Mouse (Mus musculus) mouse trophoblast stem cell (cell line): ENCODE measurements around the gene Otud3.
"Not testable (repeated sequence)": the region's sequence is repeated elsewhere in the genome, so short reads cannot be mapped to it uniquely, and the experiment has no call there.

Source experiments
- in situ Hi-C, 2 experiments: fragments of 300-500 bp; cut with MseI, MboI; formaldehyde crosslinking; loops; 2 replicates in 1 of 2; 3 replicates in 1 of 2; pipeline ENCODE4 v1.15.1; 2025

The Otud3 gene

DNA sequence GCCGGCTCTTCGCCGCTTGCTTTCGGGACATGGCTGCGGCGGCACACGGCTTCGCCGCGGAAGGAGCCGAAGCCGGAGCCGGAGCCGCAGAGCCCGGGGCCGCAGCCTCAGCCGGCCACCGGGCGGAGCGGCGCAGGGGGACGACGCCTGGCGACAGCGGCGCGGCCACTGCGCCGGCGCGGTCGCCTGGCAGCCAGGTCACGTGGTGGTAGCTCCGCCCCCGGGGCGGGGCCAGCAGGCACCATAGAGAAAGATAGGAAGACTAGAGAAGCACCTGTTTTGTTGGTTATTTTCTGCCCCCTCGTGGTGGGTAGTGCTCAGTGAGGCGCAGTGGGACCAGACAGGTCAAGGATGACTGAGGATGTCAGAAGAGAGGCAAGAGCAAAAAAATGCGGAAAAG is at the start of gene Otud3:
Gene Otud3 (minus strand): TSS at position 149 of the 400 bp plus-strand sequence.
- in situ Hi-C loops, result no loop called here

DNA sequence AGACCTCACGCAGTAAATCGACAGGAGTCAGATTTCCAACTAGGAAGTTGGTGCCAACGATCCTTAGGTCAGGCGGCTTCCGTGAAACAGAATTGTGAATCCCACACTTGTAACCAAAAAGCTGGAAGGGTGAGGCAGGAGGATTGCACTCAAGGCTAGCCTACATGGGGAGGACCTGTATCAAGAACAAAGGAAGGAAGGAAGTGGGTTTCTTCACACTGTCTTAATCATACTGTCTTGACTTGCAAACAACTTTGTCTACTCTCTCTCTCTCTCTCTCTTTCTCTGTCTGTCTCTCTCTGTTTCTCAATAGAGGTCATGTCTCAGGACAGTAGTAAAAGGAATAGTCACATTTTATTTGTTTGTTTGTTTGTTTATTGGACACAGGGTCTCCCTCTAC is 49.0 kb upstream of the Otud3 start:
- in situ Hi-C loops, result no loop called here

DNA sequence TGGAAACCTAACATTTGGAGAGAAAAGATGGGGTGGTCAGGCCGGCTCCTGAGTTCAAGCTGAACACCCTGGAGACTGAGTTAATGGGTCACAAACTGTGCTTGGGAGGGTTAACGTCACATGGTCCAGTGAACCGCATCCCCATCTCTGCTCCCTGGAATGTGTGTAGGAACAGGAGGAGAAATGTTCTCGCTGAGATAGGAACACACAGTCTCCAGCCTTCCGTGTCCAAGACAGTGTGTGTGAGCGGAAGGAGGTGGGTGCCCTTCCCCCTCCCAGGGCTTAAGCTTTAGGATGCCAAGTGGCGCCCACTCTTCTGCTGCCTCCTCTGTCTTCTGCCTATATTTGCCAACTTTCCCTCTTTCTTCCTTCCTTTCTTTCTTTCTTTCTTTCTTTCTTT is 46.2 kb upstream of the Otud3 start:
- in situ Hi-C loops, result no loop called here

DNA sequence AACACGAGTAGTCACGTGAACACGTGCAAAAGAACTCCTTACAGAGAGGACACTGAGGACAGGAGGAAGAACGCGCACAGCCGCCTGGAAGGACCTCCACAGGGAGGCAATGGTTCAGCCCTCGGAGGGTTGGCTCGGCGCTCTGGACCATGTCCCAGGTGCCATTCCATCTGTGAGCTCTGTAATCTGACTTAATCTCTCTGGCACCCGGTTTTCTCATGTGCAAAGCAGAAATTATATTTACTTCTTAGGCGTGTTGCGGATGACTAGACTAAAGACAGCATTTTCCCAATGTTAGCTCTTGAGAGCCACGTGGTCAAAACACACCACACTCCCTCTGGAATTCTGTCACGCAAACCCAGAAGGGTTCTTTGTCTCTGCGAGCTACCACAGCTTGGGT is 45.4 kb upstream of the Otud3 start:
- in situ Hi-C loops, result no loop called here

DNA sequence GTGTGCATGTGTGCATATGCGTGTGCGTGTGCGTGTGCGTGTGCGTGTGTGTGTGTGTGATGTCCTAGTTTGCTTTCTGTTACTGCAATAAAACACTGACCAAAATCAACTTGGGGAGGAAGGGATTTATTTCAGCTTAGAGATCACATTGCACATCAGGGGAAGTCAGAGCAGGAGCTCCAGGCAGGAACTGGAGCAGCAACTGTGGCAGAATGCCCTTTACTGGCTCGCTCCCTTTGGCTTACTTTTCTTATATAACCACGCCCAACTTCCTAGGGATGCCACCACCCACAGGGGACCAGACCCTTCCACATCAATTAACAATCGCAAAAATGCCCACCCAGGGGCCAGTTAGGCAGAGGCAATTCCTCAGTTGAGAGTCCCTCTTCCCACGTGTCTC is 44.9 kb upstream of the Otud3 start:
- in situ Hi-C loops, result no loop called here

DNA sequence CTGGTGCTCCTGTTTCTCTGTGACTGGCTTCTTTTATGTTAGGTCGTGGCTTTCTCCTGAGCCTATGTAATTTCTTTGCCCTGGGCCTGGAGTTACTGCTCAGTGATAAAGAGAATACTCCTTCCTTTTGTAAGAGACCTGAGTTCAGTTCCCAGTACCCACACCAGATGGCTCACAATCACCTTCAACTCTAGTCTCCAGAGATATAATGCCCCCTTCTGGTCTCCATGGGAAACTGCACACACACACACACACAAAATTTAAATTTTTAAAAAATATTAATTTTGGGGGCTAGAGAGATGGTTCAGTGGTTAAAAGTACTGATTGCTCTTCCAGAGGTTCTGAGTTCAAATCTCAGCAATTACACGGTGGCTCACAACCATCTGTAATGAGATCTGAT is 34.5 kb upstream of the Otud3 start:
- in situ Hi-C loops, result no loop called here

DNA sequence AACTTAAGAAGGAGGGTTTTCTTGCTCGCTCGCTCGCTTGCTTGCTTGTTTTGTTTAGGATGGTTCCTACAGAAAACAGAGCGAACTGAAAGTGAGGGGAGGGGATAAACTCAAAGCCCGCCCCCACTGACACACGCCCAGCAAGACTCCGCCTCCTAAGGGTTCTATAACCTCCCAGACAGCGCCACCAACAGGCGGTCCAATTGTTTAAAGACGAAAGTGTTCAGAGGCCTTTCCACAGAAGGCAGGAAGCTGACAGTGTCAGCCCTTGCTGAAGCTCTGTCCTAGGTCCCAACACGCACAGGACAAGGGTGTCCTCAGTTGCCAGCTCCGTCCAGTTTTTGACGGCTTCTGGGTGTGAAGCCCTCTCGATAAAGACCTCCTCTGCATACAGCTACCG is 30.0 kb upstream of the Otud3 start:
- in situ Hi-C loops, result no loop called here

DNA sequence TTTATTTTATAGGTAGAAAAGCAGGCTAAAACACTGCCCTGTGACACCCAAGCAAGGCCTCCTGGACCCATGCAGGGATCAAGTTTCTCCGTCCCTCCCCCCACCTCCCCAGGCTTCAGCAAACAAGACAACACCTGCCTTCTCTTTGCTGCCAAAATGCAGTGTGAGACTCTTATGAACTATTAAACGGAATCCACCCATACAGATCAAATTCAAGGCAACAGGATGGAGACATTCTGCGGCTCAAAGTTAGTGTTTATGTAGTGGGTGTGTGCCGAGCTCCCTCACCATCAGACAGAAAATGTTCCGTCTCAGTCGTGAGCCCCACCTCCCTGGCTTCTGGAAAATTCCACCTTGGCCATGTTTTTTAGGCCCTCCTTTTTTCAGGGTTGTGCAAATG is 28.2 kb upstream of the Otud3 start:
- in situ Hi-C loops, result no loop called here

DNA sequence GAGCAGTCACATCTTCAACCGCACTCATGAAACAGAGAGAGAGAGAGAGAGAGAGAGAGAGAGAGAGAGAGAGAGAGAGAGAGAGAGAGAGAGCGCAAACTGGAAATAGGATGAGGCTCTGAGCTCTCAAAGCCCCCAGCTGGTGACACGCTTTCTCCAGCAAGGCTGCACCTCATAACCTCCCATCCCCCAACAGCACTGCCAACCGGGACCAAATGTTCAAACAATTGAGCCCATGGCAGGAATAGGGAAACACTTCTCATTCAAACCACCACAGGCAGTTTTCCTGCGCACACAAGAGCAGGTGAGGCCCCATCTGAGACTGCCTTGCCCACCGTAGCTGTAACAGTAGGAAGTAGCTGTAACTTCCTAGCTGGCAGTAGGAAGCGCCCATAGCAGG is 27.7 kb upstream of the Otud3 start:
- in situ Hi-C loops, result no loop called here

DNA sequence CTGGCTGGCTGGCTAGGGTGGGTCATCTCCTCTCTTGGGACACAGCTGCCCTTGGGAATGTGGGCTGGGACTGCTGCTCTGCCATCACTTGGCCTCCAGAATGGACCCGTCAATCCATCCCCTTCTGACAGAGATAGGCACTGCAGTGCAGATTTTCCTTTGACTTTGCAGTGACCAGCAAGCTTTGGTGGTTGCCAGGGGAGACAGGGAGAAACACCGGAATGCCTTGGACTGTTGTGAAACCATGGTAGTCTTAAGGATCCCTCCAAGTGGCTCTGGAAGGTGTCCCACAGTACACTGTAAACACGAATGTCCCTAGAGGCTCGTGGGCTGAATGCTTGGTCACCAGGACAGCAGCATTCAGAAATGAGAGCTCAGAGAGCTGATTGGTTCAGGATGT is 25.7 kb upstream of the Otud3 start:
- in situ Hi-C loops, result no loop called here

DNA sequence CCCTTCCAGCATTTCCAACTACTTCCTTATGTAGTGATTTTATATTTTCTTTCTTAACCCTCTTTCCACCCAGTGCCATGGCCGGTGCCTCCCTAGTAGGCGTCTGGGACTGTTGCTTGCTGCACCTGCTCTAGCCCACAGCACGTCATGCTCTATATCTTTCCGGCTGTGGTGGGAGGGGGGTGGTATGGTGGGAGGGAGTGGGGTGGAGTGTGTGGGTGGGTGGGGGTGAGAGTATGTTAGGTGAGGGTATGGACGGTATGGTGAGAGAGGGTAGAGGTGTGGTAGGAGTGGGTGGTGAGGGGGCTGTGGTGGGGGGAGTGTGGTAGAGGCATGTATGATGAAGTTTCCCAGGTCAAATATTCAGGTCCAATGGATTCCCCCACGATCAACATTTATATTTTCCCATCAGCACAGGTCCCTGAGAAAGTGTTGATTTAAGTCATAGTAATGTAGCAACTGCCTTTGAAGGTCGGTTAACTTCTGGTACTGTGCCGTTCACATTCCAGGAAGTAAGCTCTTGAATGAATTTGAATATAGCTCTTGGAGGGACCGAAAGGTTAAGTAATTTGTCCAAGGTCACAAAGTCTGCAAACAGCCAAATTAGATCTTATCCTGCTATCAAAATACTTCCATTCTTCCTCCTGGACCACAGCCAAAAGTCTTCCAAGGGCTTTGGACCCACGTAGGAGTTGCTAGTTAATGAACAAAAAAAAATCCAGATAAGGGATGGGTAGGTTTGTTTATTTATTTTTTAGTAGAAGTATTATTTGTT is 24.9 kb upstream of the Otud3 start:
- in situ Hi-C loops, result no loop called here

DNA sequence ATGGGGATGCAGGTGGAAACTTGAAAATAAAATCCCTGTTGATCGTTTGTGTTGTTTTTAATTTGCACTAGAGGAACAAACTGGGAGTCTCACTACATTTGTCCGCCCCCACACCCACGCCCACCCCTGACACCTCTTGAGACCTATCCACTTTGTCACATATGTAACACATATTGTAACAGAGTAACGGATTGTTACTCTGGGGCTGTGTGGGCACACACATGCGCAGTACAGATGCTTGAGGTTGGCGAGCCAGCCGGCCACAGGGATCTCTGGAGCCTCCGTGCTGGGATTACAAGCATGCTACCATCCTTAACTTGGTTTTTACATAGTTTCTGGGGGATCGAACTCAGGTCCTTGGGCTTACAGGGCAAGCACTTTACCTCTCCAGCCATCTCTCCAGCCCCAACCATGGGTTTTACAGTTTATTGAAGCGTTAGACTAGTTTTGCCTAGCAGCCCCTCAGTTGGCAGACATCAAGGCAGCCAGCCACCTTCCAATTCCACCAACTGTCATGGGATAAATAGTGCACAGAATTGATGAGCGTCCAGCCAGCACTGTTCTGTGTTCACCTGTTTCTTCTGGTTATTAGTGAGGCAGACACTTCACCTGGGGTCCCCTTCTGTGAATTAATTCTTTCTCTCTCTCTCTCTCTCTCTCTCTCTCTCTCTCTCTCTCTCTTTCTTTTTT is 20.9 kb upstream of the Otud3 start:
- in situ Hi-C loops, result no loop called here

DNA sequence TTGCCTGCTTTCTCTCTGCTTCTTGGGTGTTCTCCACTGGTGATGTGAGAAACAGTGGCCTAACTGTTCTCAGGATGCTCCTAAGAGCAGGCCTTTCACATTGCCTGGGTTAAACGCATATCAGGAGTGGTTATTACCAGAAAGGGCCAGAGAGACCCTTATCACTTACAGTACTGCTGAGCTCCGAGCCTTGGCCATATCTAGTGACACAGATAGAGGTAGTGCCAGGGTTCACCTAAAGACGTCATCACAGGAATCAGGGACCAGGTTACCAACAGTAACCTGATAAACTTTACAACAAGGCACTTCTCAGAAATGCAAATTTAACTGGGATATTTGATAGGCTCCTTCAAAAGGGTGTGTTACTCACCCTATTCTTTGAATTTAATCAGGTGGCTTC is 20.1 kb upstream of the Otud3 start:
- in situ Hi-C loops, result no loop called here

DNA sequence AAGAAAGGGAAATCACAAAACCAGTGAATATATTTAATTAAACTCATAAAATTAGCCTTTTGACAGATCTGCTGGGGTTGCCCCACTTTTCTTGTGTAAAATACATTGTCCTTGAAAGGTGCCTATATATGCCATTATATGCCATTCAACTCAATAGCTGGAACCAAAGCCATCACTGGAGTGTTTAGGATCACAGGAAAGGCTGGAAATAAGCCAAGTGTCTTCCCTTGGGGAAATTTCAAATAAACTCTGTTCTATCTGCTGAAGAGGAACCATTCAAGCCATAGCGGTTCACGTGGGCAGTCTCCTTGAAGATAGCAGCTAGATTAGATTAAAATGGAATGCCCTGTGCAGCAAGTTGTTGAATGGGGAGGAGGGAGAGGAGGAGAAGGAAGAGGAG is 11.8 kb upstream of the Otud3 start:
- in situ Hi-C loops, result no loop called here

DNA sequence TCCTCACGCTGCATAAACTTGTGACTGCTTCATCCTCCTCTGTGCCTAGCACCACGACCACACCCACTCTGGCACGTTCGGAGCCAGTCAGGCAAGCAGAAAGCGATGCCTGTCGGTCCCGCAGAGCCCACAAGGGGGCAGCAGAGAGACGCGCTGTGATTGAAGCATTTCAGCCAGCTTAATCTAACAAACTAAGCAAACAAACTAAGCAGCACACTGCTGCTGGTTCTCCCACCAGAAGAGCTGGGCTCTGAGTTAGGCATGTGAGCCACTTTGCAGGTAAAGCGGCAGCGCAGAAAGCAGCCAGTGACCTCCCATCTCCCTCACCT is 8.3 kb upstream of the Otud3 start:
- in situ Hi-C loops, result loop anchor here (5.0 kb wide), 3 partner anchors 80 to 150 kb away; no protein-coding TSS in a partner anchor

DNA sequence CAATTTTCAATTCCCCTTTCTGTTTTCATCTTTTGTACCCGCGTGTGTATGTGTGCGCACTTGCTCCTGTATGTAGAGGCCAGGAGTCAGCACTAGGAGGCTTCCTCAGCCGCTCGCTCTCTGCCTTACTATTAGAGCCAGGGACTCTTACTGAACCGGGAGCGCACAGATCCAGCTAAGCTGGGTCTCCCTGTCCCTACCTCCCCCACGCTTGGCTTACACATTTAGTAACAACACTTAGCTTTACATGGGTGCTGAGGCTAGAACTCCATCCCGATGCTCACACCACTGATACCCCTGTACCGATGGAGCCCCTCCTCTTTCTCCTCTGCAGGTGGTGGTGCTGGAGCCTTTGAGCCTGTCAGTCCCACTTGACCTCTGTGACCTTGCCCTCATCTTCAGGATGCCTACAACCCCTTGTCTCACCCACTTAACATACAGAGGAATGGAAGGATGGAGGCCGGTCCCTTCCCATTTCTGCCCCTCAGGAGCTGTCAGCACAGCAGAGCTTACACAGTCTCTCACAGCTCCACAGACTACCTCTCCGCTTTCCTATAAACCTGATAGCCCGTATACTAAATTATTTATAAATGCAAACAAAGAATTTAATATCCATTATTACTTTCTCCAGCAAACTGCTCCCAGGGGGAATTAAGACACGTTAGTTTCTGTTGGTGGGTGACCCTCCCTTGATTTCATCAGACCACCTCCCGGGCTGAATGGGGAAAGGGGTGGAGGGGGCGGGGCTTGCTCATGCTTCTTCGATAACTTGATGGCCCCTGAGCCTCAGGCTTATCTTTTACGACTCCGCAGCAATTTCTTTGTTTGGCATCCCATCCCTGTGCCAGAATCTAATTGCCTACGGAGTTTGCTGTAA is 7.7 kb upstream of the Otud3 start:
- in situ Hi-C loops, result loop anchor here (5.0 kb wide), 3 partner anchors 81 to 151 kb away; no protein-coding TSS in a partner anchor

DNA sequence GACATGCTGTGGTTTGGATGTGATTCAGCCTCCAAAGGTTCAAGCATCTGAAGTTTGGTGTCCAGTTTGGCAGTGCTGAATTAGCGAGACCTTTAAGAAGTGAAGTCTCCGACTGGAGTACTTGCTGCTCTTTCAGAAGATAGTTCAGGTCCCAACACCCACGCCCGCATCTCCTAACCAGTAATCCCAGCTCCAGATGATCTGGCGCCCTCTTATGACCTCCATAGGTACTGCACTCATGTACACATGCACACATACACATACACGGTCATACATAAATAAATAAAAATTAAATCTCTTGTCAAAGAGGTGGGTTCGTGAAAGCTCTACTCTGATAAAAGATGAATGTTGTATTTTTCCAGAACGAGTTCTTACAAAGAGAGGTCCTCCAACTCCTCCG is 3.5 kb upstream of the Otud3 start:
- in situ Hi-C loops, result no loop called here

DNA sequence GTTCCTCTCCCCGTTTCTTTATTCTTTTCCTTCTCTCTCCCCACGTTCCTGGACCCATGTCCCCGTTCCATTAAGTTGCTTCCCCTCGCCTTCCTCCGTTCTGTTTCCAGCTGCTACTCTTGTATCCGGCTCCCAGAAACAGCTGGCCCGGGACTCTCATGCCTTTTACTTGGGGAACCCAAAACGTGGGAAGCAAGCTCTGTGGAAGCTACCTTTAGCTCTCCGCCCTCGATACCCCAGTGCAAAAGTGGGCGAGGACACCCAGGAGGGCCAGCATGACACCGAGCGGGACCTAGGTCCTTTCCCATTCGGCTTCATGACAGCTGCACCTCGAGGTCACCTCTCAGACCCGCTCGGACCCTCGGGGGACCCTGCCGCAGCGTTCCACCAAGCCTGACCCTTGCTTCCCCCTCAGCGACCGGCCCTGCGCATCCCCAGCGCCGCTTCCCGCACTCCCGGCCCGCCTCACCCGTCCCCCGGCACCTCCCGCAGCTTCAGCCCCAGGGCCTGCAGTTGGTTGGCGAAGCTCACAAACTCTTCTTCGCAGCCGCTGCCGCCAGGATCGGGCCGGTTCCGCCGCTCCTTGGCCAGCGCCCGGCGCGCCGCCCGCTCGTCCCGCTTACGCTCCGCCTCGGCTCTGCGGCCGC is 481 bp downstream of the Otud3 start:
- in situ Hi-C loops, result no loop called here

DNA sequence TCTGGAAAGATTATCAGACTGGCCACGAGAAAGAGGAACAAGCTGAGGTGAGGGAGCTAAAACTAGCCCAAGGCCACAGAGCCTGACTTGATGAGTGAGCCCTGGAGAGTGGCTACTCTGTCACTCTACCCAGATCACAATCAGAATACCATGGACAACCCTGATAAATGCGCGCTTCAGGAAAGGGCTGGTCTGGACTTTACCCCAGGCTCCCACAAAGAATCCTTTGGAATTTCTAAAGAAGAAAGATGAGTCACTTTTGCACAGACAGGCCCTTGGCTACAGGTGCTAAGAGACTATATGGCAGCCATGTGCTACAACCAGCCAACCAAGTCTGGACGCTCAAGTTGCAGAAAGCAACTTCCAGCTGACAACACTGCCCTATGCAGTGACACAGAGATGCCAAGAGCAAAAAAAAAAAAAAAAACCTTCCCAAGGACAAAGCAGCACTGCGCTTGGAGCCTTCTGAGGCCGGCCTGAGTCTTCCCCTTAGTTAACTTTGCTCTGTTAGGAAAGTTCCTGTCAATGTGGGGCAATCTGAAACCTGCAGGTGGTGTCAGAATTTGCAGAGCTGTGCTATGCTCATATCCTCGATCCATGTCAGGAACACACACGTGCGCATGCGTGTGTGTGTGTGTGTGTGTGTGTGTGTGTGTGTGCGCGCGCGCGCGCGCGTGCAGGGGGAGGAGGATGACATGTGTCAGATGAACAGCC is 8.0 kb downstream of the Otud3 start:
- in situ Hi-C loops, result no loop called here

DNA sequence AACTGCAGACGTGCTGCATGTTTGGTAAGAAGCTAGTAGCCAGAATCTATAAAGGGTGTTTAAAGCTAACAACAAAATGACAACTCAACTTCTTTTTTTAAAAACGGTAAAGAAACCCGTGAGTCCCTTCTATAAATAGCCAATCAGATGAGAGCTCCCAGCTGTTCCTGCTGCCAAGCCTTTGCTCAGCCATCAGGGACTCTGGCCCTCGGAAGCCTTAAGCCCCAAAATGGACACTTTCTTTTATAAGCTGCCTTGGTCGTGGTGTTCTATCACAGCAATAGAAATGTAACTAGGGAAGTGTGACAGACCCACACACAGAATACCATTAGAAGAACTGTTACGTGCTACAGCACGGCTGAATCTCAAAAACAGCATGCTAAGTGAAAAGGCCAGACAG is 14.4 kb downstream of the Otud3 start:
- in situ Hi-C loops, result no loop called here

DNA sequence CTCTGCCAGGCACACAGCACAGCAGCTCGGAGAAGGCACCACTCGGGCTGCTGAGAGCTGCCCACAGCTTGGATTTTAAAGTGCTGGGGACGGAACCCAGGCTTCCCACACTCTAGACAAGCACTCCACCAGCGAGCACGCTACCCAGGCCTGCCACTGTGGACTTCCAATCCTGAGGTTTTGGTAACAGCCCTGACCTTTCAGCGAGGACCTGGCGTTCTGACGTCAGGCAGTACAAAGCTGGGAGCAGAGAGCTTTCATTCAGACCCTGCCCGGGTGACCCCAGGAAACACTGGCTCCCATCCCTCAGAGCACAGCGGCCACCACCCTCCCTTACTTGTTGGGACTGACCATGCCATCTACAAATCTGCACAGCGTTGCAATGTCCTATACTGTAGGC is 20.0 kb downstream of the Otud3 start:
- in situ Hi-C loops, result not testable (repeated sequence)
